Mouse (Mus musculus) induced T-regulatory cell, adult 2 months (primary cell): Measurements from ENCODE around the gene C9orf72.
"Not testable (repeated sequence)": the region's sequence is repeated elsewhere in the genome, so short reads cannot be mapped to it uniquely, and the experiment has no call there.

Experiments used
- DNase-seq: peaks from one replicate; pipeline ENCODE4 v3.0.0-alpha.2; 2012; ENCODE audit warnings: low read depth

The C9orf72 gene

GRCm38 (mm10) chr4:35225734-35226495, at the start of gene C9orf72:
C9orf72 (minus strand) TSS chr4:35226175.
- DNase-seq = peak; percentile 98

- no peak for DNase-seq
These were observed 33.0 kb upstream of the C9orf72 start for GRCm38 (mm10) chr4:35259006-35259405.

- no peak for DNase-seq
These were observed 18.0 kb upstream of the C9orf72 start for GRCm38 (mm10) chr4:35244023-35244422.

- DNase-seq = no peak
These were observed 15.8 kb upstream of the C9orf72 start for GRCm38 (mm10) chr4:35241735-35242134.

GRCm38 (mm10) chr4:35238696-35239095, 12.7 kb upstream of the C9orf72 start:
- no peak for DNase-seq

- DNase-seq = not testable (repeated sequence)
These were observed 12.3 kb upstream of the C9orf72 start for GRCm38 (mm10) chr4:35238240-35238639.

GRCm38 (mm10) chr4:35236313-35236712, 10.3 kb upstream of the C9orf72 start:
- DNase-seq = no peak

- no peak for DNase-seq
These were observed 2.3 kb upstream of the C9orf72 start for GRCm38 (mm10) chr4:35228260-35228659.

- no peak for DNase-seq
These were observed 569 bp upstream of the C9orf72 start for GRCm38 (mm10) chr4:35226496-35226992.

- peak; percentile 58 for DNase-seq
These were observed 738 bp downstream of the C9orf72 start for GRCm38 (mm10) chr4:35225141-35225733.

GRCm38 (mm10) chr4:35224101-35224500, 1.9 kb downstream of the C9orf72 start:
- peak; percentile 71 for DNase-seq

GRCm38 (mm10) chr4:35223376-35223988, 2.5 kb downstream of the C9orf72 start:
- DNase-seq = peak; percentile 24

- no peak for DNase-seq
These were observed 4.1 kb downstream of the C9orf72 start for GRCm38 (mm10) chr4:35221903-35222302.

GRCm38 (mm10) chr4:35221131-35221530, 4.8 kb downstream of the C9orf72 start:
- DNase-seq = no peak

GRCm38 (mm10) chr4:35220108-35220731, 5.8 kb downstream of the C9orf72 start:
- no peak for DNase-seq

GRCm38 (mm10) chr4:35204659-35205058, 21.3 kb downstream of the C9orf72 start:
- DNase-seq = no peak

GRCm38 (mm10) chr4:35203724-35204123, 22.3 kb downstream of the C9orf72 start:
- no peak for DNase-seq

- no peak for DNase-seq
These were observed 24.3 kb downstream of the C9orf72 start for GRCm38 (mm10) chr4:35201700-35202099.

- DNase-seq = peak; percentile 14
These were observed 33.2 kb downstream of the C9orf72 start for GRCm38 (mm10) chr4:35192725-35193124.

- DNase-seq = no peak
These were observed 36.2 kb downstream of the C9orf72 start for GRCm38 (mm10) chr4:35189794-35190193.

- no peak for DNase-seq
These were observed 38.2 kb downstream of the C9orf72 start for GRCm38 (mm10) chr4:35187617-35188326.
